Mouse (Mus musculus): ENCODE measurements at regions not wholly inside any gene's neighbourhood (a gene's known extent, or its start where the extent isn't known, plus 50 kb on each side); places are given as distances from the start of the nearest gene placed in this dataset.

DNA sequence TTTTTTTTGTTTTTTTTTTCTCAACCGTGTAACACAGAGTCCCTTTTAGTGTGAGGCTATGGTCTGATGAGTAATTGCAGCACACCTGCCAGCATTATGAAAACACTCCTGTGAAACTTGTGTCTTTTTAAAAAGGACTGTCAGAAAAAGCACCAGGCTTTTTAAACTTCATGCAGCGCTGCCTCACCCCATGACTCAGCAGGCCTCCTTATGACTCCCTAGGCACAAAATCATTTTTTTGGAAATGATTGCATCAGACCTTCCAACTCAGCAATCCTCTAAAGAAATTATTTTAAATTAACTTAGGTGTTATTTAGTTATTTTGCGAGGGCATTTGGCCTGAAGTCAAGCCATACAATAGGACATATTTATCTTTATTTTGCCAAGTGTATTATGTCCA lies 134.7 kb upstream of the Hcn1 start:
- no peaks in the 10 kb centered on the region for H3K79me2 ChIP-seq (ENCODE audit: control insufficient read depth, insufficient read depth)
- no peak overlapping the region for H3ac ChIP-seq (ENCODE audit: control insufficient read depth, insufficient read length)
- no peak for TF ChIP-seq REST (IDR thresholded peaks at IDR 0.05; ENCODE audit: insufficient read depth, insufficient read length)
- TF ChIP-seq POLR2A (IDR thresholded peaks at IDR 0.05; ENCODE audit: insufficient read length, low read depth): no peak
- peak; percentile 86 for TF ChIP-seq CEBPB (IDR thresholded peaks at IDR 0.05; ENCODE audit: insufficient read depth, poor library complexity, severe bottlenecking)
- H3K4me3 ChIP-seq: no peak overlapping the region
- no peaks in the 10 kb centered on the region for H3K27me3 ChIP-seq (ENCODE audit: control insufficient read depth, insufficient read depth, insufficient read length)
- no peaks in the 10 kb centered on the region for H3K36me3 ChIP-seq (ENCODE audit: control insufficient read depth, insufficient read depth)
- H3K4me2 ChIP-seq (ENCODE audit: low read depth): peak overlapping the region; percentile 49

- Histone ChIP-seq H3K27me3 (ENCODE audit: control insufficient read depth, insufficient read depth, insufficient read length) (no peaks in the 10 kb centered on the region), H3K4me3 (no peak overlapping the region), H3K4me2 (ENCODE audit: low read depth) (no peak overlapping the region), H3K79me2 (ENCODE audit: control insufficient read depth, insufficient read depth) (no peaks in the 10 kb centered on the region), H3ac (ENCODE audit: control insufficient read depth, insufficient read length) (no peak overlapping the region), H3K36me3 (ENCODE audit: control insufficient read depth, insufficient read depth) (no peaks in the 10 kb centered on the region)
- no peak for TF ChIP-seq MYOG (IDR thresholded peaks at IDR 0.05; ENCODE audit: control insufficient read depth in 1 of 3, insufficient read depth in 1 of 3, insufficient read length in 2 of 3, low read depth in 2 of 3)
- TF ChIP-seq POLR2A (IDR thresholded peaks at IDR 0.05; ENCODE audit: insufficient read length, low read depth): no peak
- no peak for TF ChIP-seq TCF12 (IDR thresholded peaks at IDR 0.05; ENCODE audit: insufficient read depth, poor library complexity, severe bottlenecking)
- TF ChIP-seq E2F4 (IDR thresholded peaks at IDR 0.05; ENCODE audit: insufficient read depth): no peak
- TF ChIP-seq MAX (IDR thresholded peaks at IDR 0.05; ENCODE audit: low read depth): no peak
- no peak for TF ChIP-seq TCF3 (IDR thresholded peaks at IDR 0.05; ENCODE audit: insufficient read length, low read depth)
- TF ChIP-seq POLR2AphosphoS2 (IDR thresholded peaks at IDR 0.05; ENCODE audit: insufficient read length, low read depth): no peak
- no peak for TF ChIP-seq REST (IDR thresholded peaks at IDR 0.05; ENCODE audit: insufficient read depth, insufficient read length)
- TF ChIP-seq SRF (IDR thresholded peaks at IDR 0.05; ENCODE audit: control insufficient read depth, insufficient read length, low read depth): no peak
- no peak for TF ChIP-seq MYOD1 (IDR thresholded peaks at IDR 0.05; ENCODE audit: control insufficient read depth in 1 of 3, insufficient read length in 2 of 3, low read depth in 2 of 3)
- no peak for TF ChIP-seq USF1 (IDR thresholded peaks at IDR 0.05; ENCODE audit: low read depth)
- TF ChIP-seq CEBPB (IDR thresholded peaks at IDR 0.05; ENCODE audit: insufficient read depth, poor library complexity, severe bottlenecking): no peak
Measured at GRCm38 (mm10) chr13:117472726-117473125, 129.4 kb upstream of the Hcn1 start.

DNA sequence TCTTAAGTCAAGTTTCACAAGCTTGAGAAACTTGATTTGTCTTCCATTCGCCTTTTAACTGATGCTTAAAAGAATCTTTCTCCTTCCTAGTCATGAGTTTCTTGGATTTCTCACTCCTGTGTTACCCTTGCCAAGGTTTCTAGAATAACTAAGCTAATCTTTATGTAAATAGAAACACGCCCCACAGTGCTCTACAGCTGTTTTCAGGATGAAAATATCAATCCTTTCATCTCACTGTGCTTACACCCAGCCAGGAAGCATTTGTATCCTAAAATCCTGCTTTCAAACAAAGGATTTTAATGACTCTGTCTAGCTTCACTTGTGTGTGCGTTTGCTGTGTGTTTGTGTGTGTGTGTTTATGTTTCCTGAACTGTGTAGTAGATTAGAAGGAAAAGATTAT lies 119.5 kb upstream of the Hcn1 start:
- Histone ChIP-seq H3K27me3 (ENCODE audit: control insufficient read depth, insufficient read depth, insufficient read length) (no peaks in the 10 kb centered on the region), H3K4me2 (ENCODE audit: low read depth) (no peak overlapping the region), H3K79me2 (ENCODE audit: control insufficient read depth, insufficient read depth) (no peaks in the 10 kb centered on the region), H3ac (ENCODE audit: control insufficient read depth, insufficient read length) (no peak overlapping the region), H3K4me3 (no peak overlapping the region), H3K36me3 (ENCODE audit: control insufficient read depth, insufficient read depth) (no peaks in the 10 kb centered on the region)
- TF ChIP-seq CEBPB (IDR thresholded peaks at IDR 0.05; ENCODE audit: insufficient read depth, poor library complexity, severe bottlenecking) (no peak), POLR2A (IDR thresholded peaks at IDR 0.05; ENCODE audit: insufficient read length, low read depth) (no peak), USF1 (IDR thresholded peaks at IDR 0.05; ENCODE audit: low read depth) (no peak), TCF12 (IDR thresholded peaks at IDR 0.05; ENCODE audit: insufficient read depth, poor library complexity, severe bottlenecking) (no peak), REST (IDR thresholded peaks at IDR 0.05; ENCODE audit: insufficient read depth, insufficient read length) (no peak)

GRCm38 (mm10) chr13:117508746-117509145 lies 93.4 kb upstream of the Hcn1 start:
- Histone ChIP-seq H3ac (ENCODE audit: control insufficient read depth, insufficient read length) (no peak overlapping the region), H3K36me3 (ENCODE audit: control insufficient read depth, insufficient read depth) (no peaks in the 10 kb centered on the region), H3K4me2 (ENCODE audit: low read depth) (no peak overlapping the region), H3K27me3 (ENCODE audit: control insufficient read depth, insufficient read depth, insufficient read length) (no peaks in the 10 kb centered on the region), H3K79me2 (ENCODE audit: control insufficient read depth, insufficient read depth) (no peaks in the 10 kb centered on the region), H3K4me3 (no peak overlapping the region)
- no peak for TF ChIP-seq CEBPB (IDR thresholded peaks at IDR 0.05; ENCODE audit: insufficient read depth, poor library complexity, severe bottlenecking)
- TF ChIP-seq REST (IDR thresholded peaks at IDR 0.05; ENCODE audit: insufficient read depth, insufficient read length): no peak
- TF ChIP-seq TCF3 (IDR thresholded peaks at IDR 0.05; ENCODE audit: insufficient read length, low read depth): no peak
- TF ChIP-seq TCF12 (IDR thresholded peaks at IDR 0.05; ENCODE audit: insufficient read depth, poor library complexity, severe bottlenecking): no peak
- no peak for TF ChIP-seq POLR2A (IDR thresholded peaks at IDR 0.05; ENCODE audit: insufficient read length, low read depth)
- no peak for TF ChIP-seq SRF (IDR thresholded peaks at IDR 0.05; ENCODE audit: control insufficient read depth, insufficient read length, low read depth)
- no peak for TF ChIP-seq POLR2AphosphoS2 (IDR thresholded peaks at IDR 0.05; ENCODE audit: insufficient read length, low read depth)
- TF ChIP-seq USF1 (IDR thresholded peaks at IDR 0.05; ENCODE audit: low read depth): no peak
- TF ChIP-seq MYOD1 (IDR thresholded peaks at IDR 0.05; ENCODE audit: control insufficient read depth in 1 of 3, insufficient read length in 2 of 3, low read depth in 2 of 3): no peak
- TF ChIP-seq MAX (IDR thresholded peaks at IDR 0.05; ENCODE audit: low read depth): no peak
- no peak for TF ChIP-seq E2F4 (IDR thresholded peaks at IDR 0.05; ENCODE audit: insufficient read depth)
- no peak for TF ChIP-seq MYOG (IDR thresholded peaks at IDR 0.05; ENCODE audit: control insufficient read depth in 1 of 3, insufficient read depth in 1 of 3, insufficient read length in 2 of 3, low read depth in 2 of 3)

DNA sequence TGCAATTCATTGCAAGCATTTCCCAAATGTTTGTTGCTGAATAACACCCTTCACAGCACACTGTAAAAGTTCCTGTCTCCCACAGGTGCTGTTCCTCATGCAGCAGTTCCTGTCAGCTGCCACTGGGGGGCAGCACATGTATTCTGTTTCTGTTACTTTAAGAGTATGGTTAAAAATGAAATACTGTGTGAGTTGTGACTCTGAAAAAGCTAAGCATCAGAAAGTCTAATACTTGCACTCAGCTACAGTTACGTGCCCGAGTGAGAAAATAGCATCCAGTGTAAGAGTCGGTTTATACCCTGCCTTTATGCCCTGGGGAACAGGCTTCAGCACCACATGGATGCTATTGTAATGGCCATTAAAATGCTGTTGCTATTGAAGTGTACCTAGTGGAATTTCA lies 52.0 kb upstream of the Hcn1 start:
- Histone ChIP-seq H3K79me2 (ENCODE audit: control insufficient read depth, insufficient read depth) (no peaks in the 10 kb centered on the region), H3K27me3 (ENCODE audit: control insufficient read depth, insufficient read depth, insufficient read length) (no peaks in the 10 kb centered on the region), H3K4me2 (ENCODE audit: low read depth) (no peak overlapping the region), H3ac (ENCODE audit: control insufficient read depth, insufficient read length) (no peak overlapping the region), H3K36me3 (ENCODE audit: control insufficient read depth, insufficient read depth) (no peaks in the 10 kb centered on the region), H3K4me3 (no peak overlapping the region)
- TF ChIP-seq POLR2A (IDR thresholded peaks at IDR 0.05; ENCODE audit: insufficient read length, low read depth) (no peak), MAX (IDR thresholded peaks at IDR 0.05; ENCODE audit: low read depth) (no peak), TCF3 (IDR thresholded peaks at IDR 0.05; ENCODE audit: insufficient read length, low read depth) (no peak), USF1 (IDR thresholded peaks at IDR 0.05; ENCODE audit: low read depth) (no peak), TCF12 (IDR thresholded peaks at IDR 0.05; ENCODE audit: insufficient read depth, poor library complexity, severe bottlenecking) (no peak), MYOD1 (IDR thresholded peaks at IDR 0.05; ENCODE audit: control insufficient read depth in 1 of 3, insufficient read length in 2 of 3, low read depth in 2 of 3) (no peak), POLR2AphosphoS2 (IDR thresholded peaks at IDR 0.05; ENCODE audit: insufficient read length, low read depth) (no peak)
